In the genomic region with DNA sequence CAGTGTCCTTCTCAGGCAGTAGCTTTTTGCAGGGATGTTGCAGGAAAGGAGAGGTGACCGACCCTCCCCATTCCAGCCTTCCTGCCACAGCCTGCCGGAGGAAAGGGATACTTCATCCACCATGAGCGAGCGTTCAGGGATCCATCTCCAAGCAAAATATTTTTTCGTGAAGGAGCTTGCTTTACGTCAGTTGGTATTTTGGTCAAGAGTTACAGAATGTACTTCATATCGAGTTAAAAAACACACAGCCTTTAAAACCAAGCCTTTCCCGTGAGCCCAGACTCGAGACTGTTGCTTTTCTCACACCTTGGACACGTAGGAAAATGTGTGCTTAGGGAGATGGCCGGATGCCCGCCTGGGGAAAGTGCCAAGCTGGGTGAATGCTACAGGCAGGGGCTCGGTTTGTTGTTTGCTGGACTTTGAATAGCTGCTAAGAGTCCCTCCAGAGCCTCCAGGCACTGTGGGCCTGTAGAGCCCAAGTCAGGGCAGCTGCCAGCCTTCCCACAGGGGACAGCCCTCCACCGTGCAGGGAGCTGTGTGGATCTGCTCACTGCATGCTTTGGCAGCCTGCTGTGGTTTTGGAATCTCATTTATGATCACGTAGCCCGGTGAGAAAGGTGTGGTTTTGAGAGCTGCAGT, we compare ENCODE assay signal across 8 mouse cellular contexts. TPM values are rescaled to one million over a fixed set of nuclear protein-coding genes. Genes with fewer than 3 reads are reported as not detected.
DNase-seq lines count a peak whose midpoint lies in the region; ATAC-seq lines count a peak whose summit lies in the region.

No protein-coding gene starts in this region.

- H3K4me3 ChIP-seq in intestine, embryonic 15.5 days (replicated peaks): no peak overlapping the region
- no peak overlapping the region for H3K4me3 ChIP-seq in neural tube, embryonic 14.5 days (ENCODE audit: low read depth, low read length)

- no peaks in the 10 kb centered on the region for H3K36me3 ChIP-seq in intestine, embryonic 15.5 days
- no peaks in the 10 kb centered on the region for H3K36me3 ChIP-seq in neural tube, embryonic 14.5 days (ENCODE audit: control insufficient read depth, insufficient read depth, low read length)

- 0 out of 2 replicates have a peak overlapping the region, but pooled peaks have one; percentile 48 for H3K27ac ChIP-seq in intestine, embryonic 15.5 days
- H3K27ac ChIP-seq in neural tube, embryonic 14.5 days (ENCODE audit: low read depth, low read length): peak overlapping the region; percentile 60

- 44% methylated on average over 16 of the region's 16 CpGs for WGBS in intestine, embryonic 15.5 days
- 62% methylated on average over 16 of the region's 16 CpGs for WGBS in neural tube, embryonic 14.5 days

- H3K9ac ChIP-seq in intestine, embryonic 15.5 days: no peak overlapping the region
- no peak overlapping the region for H3K9ac ChIP-seq in neural tube, embryonic 14.5 days (replicated peaks; ENCODE audit: low read depth, low read length)

- H3K4me2 ChIP-seq in intestine, embryonic 15.5 days (replicated peaks): no peak overlapping the region
- no peak overlapping the region for H3K4me2 ChIP-seq in neural tube, embryonic 14.5 days (ENCODE audit: low read depth, low read length)

- peak; percentile 81 for ATAC-seq in intestine, embryonic 15.5 days
- ATAC-seq in neural tube, embryonic 14.5 days (ENCODE audit: low read depth): peak; percentile 91

- H3K4me1 ChIP-seq in intestine, embryonic 15.5 days (replicated peaks): peaks cover 15% of the 10 kb centered on the region; the same call in 1 of the 2 replicates
- 0 out of 2 replicates have a peak, but pooled peaks cover 4% of the 10 kb centered on the region for H3K4me1 ChIP-seq in neural tube, embryonic 14.5 days (ENCODE audit: control insufficient read depth, insufficient read depth, low read length)

- H3K9me3 ChIP-seq in intestine, embryonic 15.5 days: no peaks in the 10 kb centered on the region
- no peaks in the 10 kb centered on the region for H3K9me3 ChIP-seq in neural tube, embryonic 14.5 days (ENCODE audit: control insufficient read depth, low read length)

- DNase-seq in adipocyte (ENCODE audit: low spot score): peak; percentile 91
- DNase-seq in cerebellum, adult 8-10 months: peak; percentile 83
- peak; percentile 79 for DNase-seq in gastrocnemius, postnatal 10 days
- DNase-seq in left cerebral cortex, adult 8-10 months (ENCODE audit: low spot score in 2 of 2): peak; percentile 79 to 88
- peak; percentile 56 to 83 for DNase-seq in urinary bladder, postnatal 36 days (ENCODE audit: low spot score in 2 of 2)
- no peak for DNase-seq in embryo, embryonic 9.5 days (ENCODE audit: extremely low spot score)

- H3K27me3 ChIP-seq in intestine, embryonic 15.5 days (replicated peaks): no peaks in the 10 kb centered on the region
- no peaks in the 10 kb centered on the region for H3K27me3 ChIP-seq in neural tube, embryonic 14.5 days (ENCODE audit: control insufficient read depth, insufficient read depth, low read length)

RNA-seq across cellular contexts. Expression of gene Aldh1l1, which starts 20.6 kb away (rescaled TPM):
- 1 to 10 TPM; 3.3 to 3.7 TPM for total RNA-seq in gastrocnemius, postnatal 10 days (2021)
- polyA plus RNA-seq in intestine, embryonic 15.5 days (2015; fragmentation: Nextera tagmentation; extraction: Ambion mirVana): 17.5 and 19.8 TPM in 2 replicates
- total RNA-seq in left cerebral cortex, adult 8-10 months (2022): 10 to 100 TPM; 44.9 to 68.4 (median 49.3) TPM
- polyA plus RNA-seq in neural tube, embryonic 14.5 days (2014; fragmentation: Nextera tagmentation; extraction: Ambion mirVana): 53.3 and 53.5 TPM in 2 replicates

RNA-seq across cellular contexts. Expression of gene Klf15, which starts 44.4 kb away (rescaled TPM):
- total RNA-seq in gastrocnemius, postnatal 10 days (2021): 10 to 100 TPM in 1 of 2 experiments, 1 to 10 TPM in 1; 8.6 to 17.2 TPM
- 6.3 and 8.2 TPM in 2 replicates for polyA plus RNA-seq in intestine, embryonic 15.5 days (2015; fragmentation: Nextera tagmentation; extraction: Ambion mirVana)
- total RNA-seq in left cerebral cortex, adult 8-10 months (2022): 10 to 100 TPM; 28.0 to 33.1 (median 29.4) TPM
- polyA plus RNA-seq in neural tube, embryonic 14.5 days (2014; fragmentation: Nextera tagmentation; extraction: Ambion mirVana): 16.1 and 16.6 TPM in 2 replicates

Comparison
In these comparisons a context has a peak if more than half of its experiments do, and no peak if none do; other contexts are left out.
1. RNA of gene Aldh1l1, which starts 20.6 kb away (total RNA-seq): 44.9 to 68.4 TPM in left cerebral cortex, adult 8-10 months; 3.3 to 3.7 TPM in gastrocnemius, postnatal 10 days; every median in the first group is over 4 times any median in the second.